Mouse (Mus musculus) cerebellum, postnatal 4 days (tissue): ENCODE data around the gene Ahnak.
"Not testable (repeated sequence)": the region's sequence is repeated elsewhere in the genome, so short reads cannot be mapped to it uniquely, and the experiment has no call there.

Source experiments
- DNase-seq, 2 experiments: peaks; one replicate each; pipeline ENCODE4 v3.0.0; 2022; ENCODE audit warnings: low spot score in 2 of 2, mixed read lengths in 1 of 2

The Ahnak gene

DNA sequence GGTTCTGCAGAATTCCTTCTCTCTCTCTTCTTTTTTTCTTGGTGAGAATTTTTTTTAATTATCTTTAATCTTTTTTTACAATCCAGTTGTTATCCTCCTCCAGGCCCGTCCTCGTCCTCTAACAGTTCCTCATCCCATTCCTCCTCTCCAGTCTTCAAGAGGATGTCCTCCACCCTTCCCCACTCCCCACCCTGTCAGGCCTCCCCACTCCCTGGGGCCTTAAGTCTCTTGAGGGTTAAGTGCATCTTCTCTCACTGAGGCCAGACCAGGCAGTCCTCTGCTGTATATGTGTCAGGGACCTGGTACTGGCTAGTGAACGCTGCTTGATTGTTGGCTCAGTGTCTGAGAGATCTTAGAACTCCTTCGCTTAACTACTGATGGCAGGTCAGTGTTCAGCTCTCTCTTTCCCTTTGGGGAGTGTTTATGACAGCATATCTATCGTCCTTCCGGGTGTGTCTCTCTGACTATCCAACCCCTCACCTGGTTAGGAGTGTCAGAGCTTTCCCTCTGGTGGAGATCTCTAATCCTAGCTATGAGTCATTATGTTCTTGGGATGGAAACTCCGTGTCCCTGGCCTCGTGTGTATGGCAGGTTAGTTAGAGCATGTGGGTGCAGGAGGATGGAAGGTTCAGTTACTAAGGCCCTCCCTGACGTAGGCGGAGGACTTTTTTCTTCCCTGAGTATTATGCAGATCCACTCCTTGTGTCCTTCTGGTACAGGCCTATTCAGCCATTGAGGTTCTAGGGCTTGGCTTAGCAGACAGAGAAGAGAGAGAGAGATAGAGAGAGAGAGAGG is 5.9 kb downstream of the Ahnak start:
- no peak for DNase-seq

DNA sequence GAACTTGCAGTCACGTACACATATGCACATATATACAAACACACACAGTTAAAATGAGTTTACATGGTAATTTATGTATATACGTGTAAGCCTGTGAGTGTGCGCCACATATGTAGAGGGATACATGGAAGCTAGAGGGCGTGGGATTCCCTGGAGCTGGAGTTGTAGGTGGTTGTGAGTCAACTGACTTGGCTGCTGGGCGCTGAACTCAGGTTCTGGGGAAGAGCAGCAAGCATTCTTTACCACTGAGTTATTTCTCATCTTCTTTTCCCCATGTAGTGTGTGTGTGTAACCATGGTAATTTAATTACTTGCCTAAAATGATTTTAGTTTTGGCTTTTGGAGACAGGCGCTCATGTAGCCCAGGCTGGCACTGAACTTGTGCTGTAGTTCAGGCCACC is 7.5 kb downstream of the Ahnak start:
- no peak for DNase-seq

DNA sequence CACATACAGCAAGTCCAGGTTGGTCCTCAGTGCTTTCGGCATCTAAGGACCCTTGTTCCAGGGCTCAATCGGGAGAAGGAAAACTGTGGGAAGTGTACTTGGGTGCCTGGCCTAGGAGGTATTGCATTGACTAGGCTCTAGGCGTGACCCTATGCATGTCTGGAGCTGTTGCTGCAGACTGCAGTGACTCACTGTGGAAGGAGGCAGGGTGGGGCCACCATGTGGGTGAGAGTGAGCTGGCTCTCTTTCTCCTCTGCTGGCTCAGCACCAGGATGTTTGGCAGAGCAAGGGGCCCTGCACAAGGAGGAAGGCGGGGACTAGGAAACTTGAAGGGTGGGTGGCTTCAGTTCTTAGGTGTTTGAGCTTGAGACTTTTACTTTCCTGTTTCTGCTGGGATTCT is 8.5 kb downstream of the Ahnak start:
- DNase-seq = peak in 1 of 2 experiments; percentile 47

DNA sequence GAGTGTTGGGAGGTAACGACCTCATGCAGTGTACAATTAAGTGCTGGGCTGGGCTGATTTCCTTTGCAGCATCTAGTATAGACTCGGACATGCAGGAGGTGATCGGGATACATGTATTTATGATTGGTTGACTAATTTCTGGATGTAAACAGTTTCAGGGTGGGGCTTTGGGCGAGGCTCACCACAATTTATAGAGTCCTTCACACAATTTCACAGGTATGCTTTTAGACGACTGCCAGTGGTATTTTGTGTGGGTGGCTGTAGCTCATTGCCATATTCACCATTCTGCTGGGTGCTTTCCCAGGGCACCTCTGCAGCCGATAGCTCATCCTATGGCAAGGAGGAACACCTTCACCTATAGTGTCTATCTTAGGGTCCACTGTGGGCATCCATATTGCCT is 9.5 kb downstream of the Ahnak start:
- no peak for DNase-seq

DNA sequence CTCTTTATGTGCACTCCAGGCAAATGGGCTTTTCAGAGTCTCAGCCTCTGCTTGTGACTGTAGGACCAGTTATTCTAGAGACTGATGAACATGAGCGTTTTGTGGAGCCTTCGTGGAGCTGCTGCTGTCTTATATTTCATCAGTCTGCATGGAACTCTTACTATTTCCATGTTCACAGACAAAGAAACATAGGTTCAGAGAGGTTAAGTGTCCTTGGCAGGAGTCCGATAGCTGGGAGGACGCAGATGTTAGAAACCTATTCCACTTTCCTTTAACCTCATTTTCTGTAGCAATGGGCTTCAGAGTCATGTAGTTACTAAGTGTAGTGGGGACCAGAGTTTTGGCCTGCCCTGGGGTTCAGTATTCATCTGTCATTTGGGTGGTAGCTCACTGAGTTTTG is 10.1 kb downstream of the Ahnak start:
- DNase-seq = no peak

DNA sequence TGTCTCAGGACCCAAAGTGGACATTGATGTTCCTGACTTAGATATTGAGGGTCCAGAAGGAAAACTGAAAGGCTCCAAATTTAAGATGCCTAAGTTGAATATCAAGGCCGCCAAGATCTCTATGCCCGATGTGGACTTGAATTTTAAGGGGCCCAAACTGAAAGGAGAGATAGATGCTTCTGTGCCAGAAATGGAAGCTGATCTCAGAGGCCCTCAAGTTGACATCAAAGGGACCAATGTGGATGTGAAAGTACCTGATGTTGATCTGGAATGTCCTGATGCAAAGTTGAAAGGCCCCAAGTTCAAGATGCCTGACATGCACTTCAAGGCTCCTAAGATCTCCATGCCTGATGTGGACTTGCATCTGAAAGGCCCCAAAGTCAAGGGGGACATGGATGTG is 17.8 kb downstream of the Ahnak start:
- not testable (repeated sequence) for DNase-seq

DNA sequence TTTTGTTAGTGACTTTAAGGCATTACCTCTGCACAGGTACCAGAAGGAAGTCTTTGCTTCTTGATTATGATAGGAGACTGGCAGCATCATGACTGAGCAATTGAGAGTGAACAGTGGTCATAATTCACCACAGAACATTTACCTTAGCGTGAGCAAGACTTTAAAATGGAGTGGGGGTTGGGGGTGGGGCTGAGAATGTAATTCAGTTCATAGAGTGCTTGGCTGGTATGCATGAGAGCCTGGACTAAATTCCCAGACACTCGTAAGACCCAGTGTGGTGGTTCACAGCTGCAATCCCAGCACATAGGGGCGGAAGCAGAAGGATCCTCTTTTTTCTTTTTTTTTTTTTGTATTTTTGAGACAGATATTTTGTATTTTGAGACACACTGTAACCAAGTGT is 30.2 kb downstream of the Ahnak start:
- DNase-seq = no peak

DNA sequence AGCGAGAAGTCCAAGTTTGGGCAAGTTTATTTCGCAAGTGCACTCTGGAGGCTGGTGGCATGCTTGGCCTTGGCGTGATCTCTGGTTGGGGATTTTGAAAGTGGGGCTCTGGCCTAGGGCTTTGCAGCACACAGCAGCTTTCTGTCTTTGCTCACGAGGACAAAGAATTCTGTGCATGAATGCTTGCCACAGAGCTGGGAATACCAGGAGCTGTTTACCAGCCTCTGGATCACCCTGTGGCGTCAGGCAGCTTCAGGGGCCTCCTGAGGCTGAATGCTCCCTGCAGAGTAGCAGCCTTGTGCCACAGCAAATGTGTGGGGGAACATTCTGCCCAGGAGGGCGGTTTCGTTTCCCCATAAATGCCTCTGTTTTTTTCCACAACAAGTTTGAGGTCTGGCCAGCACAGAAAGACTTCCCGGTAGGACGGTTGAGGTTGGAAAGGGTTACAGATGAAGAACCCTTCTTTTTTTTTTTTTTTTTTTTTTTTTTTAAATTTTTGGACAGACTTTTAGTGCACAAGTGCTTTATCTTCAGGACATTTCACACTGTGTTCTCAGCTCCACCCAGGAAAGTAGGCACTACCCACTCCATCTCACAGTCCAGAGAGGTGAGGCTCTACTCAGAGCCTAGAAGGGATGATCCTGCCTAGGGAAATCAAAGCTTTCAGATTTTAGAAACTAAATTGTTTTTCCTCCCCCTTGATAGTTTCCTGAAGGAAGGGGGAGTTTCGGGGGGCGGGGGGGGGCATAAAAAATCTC is 34.1 kb downstream of the Ahnak start:
- no peak for DNase-seq

DNA sequence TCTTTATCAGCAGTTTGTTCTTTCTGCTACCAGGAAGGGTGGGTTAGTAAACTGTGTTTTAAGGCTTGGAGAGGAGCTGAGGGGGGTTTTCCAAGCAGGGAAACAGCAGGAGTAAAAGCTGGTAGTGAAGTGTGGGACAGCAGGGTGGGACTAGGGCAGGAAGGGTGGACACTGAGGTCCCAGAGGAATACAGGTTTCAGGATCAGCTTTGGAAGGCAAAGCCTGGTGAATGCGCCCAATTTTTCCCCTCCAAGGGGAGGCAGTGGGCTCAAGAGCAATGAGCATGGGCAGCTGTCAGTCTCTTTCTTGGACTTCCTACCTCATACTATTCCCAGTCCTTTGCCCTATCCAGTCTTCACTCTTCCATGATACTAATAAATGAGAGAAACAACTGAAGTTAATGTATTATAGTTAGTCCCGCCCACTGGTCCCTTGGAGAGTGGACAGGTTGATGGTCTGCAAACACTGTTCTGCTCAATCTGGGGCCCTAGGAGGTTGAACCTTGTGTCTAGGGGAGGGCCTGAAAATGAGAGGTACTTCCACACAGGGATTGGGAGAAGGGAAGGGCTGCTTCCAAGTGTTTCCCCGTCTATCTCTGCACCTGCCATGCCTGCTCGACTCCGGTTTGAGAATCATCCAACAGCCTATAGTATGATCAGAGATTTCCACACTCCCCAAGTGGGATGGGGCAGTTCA is 36.6 kb downstream of the Ahnak start:
- no peak for DNase-seq

DNA sequence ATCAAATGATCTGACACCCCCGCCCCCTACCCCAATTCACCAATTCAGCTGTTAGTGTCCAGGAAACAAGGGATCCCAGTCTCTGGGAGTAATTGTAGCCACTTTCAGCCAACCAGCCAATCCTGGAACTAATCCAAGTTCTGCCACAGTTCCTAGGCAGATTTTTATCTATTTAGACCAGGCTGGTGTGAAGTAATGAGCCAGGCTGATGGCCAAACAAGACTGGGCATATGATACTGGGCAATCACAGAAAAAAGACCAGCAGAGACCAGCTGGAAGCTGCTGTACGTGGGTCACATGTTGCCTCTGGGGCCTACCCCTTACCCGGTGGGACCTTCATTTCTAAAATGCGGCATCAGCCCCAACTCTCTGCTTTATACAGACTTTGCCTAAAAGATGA is 37.5 kb downstream of the Ahnak start:
- peak in 1 of 2 experiments; percentile 36 for DNase-seq

DNA sequence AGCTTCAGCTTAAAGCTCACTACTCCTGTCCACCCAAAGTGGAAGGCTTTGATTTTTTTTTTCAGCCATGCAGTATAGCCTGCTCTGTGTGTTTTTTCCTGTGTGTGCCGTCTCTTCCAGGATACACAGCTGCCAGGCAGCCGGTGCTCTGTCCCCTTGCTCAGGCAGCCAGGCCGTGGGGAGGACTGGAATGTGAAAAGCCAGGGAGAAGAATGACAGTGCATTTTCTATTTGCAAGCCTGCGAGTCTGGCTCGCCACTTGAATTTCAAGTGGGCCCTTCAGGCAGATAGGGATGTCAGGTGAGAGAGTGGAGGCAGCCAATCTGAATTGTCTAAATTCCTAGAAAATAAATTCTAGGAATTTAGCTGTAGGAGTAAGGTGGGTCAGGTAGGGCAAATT is 38.7 kb downstream of the Ahnak start:
- DNase-seq = no peak

DNA sequence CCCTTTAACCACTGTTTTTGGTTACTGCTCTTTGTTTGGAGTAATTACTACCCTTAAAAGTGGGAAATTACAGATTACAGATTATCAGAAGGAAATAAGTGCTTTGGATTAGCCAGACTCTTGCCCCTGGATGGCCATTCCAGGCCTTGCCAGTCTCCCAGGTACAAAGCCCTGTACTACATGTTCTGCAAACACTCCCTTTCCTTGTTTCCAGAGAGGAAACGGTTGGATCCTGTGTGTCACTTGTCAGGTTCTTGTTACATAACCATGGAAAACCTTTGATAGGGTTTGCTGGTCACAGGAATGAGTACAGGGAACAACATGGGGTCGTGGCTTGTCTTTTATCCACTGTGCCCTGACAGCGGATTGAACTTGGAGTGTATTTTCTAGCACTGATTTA is 39.3 kb downstream of the Ahnak start:
- no peak for DNase-seq

DNA sequence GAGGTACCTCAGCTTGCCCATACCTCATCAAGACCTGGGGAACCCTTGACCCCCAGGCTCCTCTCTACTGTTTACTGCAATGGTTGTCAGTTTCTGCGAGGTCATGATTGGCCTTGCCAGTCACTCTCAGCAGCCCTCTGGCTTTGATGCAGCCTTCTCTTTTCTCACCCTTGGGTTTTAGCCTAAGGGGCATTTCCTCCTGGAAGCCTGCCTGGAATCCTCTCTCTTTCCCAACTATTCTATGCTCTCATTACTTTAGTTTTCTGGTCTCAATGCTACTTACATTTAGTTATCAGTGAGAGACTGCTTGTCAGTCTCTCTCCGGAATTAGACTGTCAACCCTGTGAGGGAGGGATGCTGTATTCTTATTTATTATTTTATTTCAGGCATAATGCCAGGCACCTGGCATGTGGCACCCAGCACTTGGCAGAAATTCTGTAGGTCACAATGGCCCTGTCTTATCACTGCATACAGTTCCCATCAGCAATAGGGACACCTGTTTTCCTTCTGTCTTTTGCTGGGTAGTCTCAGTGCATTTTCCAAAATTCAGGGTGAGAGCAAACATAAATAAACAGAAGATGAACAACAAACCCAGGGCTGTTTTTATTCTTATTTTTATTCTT is 40.7 kb downstream of the Ahnak start:
- DNase-seq = no peak

DNA sequence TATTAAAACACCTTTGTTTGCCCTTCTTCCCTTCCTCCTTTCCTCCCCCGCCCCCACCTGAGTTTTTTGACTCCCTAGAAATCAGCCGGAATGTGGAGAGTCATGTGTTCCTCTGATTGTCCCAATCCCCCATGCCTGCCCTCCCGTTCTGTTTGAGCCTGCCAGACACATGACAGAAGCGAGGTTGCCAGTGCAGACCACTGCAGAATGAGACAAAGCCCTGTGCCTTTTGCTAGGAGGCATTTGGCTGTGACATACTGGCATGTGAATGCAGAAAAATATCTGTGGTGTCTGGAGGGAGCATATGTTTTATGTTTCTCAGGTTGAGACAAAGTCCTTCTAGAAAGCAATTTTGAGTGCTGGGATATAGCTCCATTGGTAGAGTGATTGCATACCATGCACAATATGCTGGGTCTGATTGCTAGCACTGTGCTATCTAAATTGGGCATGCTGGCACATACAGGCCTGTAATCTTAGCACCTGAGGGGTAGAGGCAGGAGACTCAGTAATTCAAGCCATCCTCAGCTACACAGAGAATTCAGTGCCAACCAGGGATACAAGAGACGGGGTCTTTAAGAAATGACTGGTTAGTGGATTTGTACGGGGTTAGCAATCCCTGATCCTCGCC is 43.5 kb downstream of the Ahnak start:
- DNase-seq = no peak

DNA sequence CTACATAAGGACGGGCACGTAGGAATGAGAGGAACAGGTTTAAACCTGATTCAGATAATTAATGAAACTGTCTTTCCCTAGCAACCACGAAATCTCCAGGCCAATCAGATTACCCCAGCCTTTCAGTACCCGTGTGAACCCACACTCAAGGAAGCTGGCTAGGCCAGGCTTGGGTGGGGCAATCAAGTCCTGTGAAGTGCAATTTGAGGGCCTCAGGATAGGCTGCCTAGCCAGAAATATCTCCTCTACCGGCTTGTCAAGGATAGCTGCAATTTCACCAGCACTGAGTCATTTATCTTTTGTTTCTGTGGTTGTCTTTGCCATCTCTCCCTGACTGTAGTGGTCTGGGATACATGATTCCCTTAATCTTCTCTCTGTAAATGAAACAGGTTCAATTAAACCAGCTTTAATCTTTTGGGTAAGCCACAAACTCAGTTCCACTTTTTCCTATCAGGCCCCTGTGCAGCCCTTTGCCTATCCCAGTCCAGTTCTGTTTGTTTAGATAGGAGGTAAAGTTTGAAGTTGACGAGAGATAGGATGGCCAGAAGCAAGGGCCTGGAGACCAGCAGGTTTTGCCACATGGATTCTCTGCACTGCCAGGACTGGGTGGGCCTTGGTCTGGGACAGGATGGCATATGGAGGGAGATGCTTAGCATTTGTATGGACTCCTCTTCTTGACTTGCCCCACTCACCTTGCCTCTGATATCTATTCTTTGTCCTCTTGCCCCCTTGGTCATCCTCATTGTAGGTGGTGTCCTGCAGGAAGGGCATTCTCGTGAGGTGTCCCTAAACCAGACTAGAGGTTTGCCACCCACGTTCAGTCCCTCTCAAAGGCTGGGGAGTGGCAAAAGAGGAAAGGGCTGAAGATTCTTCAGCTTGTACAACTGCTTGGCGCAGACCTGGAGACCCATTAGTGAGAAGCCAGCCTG is 44.6 kb downstream of the Ahnak start:
- DNase-seq = no peak

DNA sequence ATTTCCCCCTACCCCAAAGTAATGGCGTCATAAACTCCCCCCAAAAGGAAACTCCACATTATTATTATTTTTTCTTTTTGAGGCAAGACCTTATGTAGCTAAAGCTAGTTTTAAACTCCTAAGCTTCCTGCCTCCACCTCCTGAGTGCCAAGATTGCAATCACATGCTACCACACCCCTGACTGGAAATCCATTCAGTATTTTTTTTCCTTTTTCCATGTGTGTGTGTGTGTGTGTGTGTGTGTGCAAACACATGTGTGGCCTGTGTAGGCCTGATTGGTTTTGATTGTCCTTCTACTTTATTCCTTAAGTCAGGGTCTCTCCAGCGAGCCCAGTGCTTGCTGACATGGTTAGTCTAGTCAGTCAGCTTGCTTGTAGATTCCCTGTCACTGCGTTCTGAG is 45.4 kb downstream of the Ahnak start:
- DNase-seq = no peak

DNA sequence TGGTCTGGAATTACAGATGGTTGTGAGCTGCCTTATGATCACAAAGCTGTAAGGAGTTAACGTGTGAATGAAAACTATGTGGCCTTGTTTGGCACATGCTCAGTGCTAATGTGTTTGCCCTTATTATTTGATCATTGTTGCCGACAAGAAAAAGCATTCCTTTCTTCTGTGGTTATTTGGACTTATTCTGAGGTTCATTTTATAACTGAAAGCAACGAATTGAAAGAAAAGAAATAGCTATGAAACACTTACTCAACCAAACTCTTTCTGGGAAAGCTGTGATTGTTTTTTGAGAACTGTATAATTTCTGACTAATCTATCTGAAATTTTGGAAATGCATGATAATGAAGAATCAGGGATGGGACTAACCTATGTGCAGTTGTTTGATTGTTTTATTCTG is 46.0 kb downstream of the Ahnak start:
- DNase-seq = no peak

DNA sequence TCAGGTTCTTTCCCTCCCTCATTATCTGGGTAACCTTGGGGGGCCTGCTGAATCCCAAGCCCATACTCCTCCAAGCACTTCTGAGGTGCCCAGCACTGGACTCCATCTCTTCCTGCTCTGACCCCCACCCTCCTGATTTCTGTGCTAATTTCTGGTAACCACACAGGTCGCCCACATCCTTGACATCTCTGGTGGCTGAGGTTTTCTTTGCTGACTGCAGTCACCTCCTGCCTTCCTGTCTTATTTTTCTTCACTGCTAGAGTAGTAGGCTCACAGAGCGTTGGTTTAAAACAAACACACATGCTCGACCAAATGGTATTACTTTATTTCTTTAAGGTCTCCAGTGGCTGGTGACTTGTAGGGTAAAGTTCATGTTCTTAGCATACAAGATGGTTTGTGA is 49.1 kb downstream of the Ahnak start:
- no peak for DNase-seq

DNA sequence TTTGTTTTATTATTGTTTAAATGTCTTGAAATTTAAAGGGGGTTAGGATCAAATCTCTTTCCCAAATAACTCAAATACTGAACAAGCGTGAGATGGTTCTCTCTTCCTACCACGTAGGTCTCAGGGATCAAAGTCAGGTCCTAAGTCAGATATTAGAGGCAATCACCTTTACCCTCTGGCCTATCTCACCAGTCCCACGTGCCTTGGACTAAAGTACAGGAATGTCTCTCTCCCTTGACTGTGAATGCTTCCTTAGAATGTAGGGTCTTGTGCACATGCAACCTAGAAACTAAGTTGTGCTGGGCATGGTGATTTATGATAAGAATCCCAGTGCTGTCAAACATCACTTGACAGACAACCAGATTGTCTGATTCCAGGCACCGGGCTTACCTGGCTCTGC is 50.2 kb downstream of the Ahnak start:
- no peak for DNase-seq

DNA sequence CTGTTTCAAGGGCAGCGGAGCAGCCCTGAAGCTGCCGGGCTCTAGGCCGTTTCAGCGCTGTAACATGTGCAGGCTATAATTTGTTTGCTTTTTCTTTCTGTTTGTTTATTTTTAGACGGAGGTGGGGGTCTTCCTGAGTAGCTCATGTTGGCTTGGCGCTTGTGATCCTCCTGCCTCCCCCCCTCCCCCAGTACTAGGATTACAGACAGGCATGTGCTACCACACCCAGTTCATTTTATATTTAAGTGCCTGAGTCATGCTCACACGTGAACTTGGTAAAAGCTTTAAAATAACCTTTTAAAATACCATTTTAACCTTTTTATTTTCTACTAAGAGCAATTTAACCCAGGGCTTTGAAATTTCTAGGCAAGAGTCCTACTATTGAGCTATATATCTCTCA is 50.8 kb downstream of the Ahnak start:
- DNase-seq = no peak

DNA sequence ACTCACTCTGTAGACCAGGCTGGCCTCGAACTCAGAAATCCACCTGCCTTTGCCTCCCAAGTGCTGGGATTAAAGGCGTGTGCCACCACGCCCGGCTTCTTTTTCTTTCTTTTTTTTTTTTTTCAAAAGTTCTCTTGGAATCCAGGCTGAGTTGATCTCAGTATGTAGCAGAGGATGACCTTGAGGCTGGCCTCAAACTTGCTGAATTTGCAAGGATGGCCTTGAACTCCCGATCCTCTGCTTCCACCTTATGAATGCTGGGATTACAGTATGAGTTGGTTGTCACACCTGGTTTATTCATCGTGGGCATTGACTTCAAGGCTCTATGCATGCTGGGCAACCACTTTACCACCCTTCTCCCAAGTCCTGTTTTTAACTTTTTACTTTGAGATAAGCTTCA is 51.6 kb downstream of the Ahnak start:
- DNase-seq = no peak
